Mouse (Mus musculus) frontal cortex, postnatal 14 days (tissue): ENCODE measurements around the gene Acot6.
A peak's percentile ranks its signal among the peaks of the same experiment; 100 is the strongest.
"Not testable (repeated sequence)": the region's sequence is repeated elsewhere in the genome, so short reads cannot be mapped to it uniquely, and the experiment has no call there.

Experiments used
- DNase-seq, 2 experiments: peaks; one replicate each; pipeline ENCODE4 v3.0.0; 2022; ENCODE audit warnings: low spot score in 2 of 2

Gene Acot6

DNA sequence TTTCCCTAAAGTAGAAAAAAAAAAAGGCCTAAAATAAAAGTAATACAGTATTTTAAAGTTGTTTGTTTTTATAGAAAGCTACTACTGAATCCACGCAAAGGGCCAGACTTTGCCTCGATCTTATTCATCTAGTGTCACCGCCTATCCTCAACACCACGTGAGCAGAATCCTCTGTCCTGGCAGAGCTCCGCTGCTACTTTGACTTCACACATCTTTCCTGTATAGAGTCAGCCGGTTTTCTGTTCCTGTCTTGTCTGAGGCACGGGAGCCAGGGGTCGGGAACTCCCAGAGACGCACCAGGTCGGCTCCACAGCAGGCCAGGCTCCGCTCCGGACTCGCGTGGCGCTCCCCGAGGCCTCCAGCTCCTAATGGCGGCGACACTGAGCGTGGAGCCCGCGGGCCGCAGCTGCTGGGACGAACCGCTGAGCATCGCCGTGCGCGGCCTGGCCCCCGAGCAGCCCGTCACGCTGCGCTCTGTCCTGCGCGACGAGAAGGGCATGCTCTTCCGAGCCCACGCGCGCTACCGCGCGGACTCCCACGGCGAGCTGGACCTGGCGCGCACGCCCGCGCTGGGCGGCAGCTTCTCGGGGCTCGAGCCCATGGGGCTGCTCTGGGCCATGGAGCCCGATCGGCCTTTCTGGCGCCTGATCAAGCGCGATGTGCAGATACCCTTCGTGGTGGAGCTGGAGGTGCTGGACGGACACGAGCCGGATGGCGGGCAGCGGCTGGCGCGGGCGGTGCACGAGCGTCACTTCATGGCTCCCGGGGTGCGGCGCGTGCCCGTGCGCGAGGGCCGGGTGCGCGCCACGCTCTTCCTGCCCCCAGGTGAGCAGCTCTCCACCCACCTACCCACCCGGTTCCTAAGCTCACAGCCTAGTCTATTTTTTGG is at the start of gene Acot6:
TSS of gene Acot6 (plus strand) at position 51 of the 889 bp plus-strand sequence.
- DNase-seq, result peak; percentile 13 to 14

DNA sequence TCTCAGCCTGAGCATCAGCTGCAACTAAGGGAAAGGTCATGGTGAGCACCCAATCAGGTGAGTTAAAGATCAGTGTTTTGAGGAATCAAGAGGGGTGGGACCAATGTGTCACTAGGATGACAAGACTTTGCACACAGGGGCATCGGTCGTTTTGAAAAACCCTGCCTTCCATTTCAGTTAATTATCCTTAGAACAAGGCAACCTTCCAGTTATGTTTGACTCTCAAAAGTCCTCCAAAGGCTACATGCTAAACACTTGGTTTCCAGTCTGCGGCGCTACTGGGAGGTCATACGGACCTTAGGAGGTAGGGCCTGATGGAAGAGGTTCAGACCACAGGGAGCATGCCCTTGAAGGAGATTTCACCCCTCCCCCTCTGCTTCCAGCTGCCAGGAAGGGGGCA is 49.7 kb upstream of the Acot6 start:
- not testable (repeated sequence) for DNase-seq

DNA sequence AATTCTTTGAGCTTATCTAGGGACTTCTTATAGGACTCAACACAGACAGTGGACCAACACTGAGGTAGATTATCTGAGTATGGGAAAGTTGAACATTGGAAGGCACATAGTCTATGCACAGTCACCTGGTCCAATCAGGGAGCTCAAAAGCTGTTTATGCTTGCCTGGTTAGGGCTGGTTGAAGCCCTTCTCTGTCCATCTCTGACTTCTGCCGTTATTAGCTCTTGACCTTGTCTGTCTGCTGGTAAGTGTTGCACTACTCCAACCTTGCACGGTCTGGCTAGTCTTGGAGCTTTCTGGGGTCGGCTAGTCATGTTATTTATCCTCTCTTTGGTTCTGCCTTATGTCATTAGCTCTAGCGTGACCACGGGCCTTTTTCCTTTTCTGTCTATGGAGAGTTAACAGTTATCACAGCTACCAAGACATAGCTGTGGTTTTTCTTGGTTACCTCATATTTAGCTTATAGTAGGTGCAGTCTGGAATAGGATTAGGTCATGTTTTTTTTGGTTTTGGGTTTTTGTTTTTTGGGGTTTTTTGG is 48.4 kb upstream of the Acot6 start, which contains the start of gene Acot3:
TSS of gene Acot3 (plus strand) at position 208 of the 538 bp plus-strand sequence.
- no peak for DNase-seq

DNA sequence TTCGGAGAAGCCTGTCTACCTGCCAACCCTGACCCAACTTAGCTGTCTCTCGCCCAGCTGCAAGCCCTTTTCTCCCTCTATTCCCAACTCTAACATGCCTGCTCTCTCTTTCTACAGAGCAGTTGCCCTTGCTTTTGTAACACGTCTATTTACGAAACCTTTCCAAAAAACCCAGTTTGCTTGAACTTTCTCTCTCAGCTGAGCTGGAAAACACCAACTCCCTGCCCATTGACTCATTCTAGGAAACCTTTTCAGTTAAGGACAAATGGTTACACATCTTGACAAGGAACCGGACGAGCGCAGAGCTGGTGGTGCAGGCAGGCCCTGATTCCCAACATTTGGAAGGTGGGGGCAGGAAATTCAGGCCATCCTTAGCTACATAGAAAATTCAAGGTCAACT is 47.8 kb upstream of the Acot6 start:
- DNase-seq, result no peak

DNA sequence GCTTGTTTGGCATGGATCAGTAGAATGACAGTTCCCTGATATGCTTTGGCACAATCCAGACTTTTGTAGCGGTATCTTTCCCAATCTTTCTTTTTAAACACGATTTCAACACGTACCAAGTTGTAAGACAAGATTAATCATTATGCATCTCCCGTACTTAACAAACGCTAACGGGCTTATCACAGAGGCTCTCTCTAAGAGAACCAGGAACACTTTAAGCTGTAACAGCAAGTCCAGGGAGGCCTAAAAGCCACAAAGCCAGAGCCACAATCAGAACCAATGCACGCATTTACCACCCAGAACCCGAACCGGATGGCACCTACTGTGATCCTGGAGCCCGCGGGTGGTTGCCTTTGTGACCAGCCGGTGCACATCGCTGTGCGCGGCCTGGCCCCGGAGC is 47.3 kb upstream of the Acot6 start:
- DNase-seq, result no peak

DNA sequence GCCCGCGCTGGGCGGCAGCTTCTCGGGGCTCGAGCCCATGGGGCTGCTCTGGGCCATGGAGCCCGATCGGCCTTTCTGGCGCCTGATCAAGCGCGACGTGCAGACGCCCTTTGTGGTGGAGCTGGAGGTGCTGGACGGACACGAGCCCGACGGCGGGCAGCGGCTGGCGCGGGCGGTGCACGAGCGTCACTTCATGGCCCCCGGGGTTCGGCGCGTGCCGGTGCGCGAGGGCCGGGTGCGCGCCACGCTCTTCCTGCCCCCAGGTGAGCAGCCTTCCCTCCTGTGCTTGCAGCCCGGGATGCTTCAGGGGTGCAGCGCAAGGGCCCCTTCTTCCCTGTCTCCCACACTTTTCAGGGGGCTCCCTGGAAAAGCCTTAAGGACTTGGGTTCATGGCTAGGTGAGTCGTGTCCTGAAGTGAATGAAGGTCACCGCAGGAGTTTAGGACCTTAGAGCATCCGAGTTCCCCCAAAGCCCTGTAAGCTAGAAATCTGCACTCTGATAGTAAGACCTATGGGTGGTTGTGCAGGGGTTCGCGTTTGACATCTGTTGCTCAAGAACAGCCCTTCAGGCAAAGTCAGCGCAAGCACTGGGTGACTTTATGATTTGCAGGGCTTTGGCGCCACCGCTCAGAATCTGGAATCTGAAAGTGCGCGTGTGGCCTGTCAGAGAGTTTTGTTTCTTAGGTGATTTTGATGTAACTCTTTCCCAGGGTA is 46.6 kb upstream of the Acot6 start:
- peak in 1 of 2 experiments; percentile 10 for DNase-seq

DNA sequence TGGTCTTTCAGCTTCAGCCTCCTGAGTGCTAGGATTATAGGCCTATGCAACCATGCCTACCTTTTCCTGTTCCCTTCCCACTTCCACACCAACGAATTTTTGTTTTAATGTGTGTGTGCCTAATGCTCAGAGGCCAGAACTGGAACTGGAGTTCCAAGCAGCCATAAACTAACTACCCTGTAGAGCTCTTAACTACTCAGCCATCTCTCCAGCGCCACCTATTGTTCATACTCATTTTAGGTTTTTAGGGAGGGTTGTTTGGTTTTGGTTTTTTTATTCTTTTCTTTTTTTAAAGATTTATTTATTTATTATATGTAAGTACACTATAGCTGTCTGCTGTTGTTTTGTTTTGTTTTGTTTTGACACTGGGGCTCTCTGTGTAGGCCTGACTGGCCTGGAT is 39.5 kb upstream of the Acot6 start:
- no peak for DNase-seq

DNA sequence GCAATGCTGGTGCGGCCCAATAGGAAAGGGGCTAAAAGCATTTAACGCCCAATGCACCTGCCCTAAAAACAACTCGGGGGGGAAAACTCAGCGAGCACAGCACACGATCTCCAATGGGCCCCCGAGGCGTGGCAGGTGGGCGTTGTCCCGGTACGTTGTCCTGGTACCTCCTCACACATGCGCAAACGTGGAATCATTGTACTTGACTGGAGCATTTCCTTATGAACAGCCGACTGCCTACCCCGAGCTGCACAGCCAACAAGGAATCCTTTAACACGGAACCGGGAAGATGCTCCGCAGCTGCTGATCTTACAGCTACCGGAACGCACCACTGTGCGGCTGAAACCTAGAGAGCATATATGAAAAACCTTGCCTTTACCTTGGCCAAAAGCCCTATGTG is 38.1 kb upstream of the Acot6 start:
- no peak for DNase-seq

DNA sequence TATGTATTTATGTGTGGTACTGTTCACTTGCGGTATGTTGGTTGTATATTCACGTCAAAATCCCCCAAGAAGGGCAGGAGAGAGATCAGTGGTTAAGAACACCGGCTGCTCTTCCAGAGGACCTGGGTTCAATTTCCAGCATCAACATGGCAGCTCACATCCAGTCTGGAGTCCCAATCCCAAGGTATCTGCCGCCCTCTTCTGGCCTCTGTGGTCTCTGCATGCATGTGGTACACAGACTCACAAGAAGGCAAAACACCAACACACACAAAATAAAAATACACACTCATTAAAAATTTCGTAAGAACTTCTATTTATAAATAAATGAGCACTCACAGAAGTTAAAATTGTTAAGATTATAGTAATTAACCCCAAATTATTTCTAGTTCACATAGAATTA is 37.2 kb upstream of the Acot6 start:
- DNase-seq, result no peak

DNA sequence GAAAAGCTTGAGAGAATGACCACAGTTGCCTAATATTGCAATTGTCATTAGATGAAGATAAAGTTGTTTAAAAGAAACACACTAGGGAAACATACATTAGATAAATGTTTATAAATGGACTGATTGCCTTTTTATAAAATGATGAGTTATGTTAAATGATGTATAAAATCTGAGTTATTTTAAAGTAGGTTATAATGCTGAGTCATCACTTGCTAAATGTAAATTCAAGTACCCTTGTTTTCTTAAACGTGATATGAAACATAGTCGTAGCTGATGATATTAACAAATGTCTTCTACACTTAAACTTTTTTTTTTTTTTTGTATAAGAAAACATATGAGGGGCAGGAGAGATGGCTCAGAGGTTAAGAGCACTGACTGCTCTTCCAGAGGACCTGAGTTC is 36.6 kb upstream of the Acot6 start:
- no peak for DNase-seq

DNA sequence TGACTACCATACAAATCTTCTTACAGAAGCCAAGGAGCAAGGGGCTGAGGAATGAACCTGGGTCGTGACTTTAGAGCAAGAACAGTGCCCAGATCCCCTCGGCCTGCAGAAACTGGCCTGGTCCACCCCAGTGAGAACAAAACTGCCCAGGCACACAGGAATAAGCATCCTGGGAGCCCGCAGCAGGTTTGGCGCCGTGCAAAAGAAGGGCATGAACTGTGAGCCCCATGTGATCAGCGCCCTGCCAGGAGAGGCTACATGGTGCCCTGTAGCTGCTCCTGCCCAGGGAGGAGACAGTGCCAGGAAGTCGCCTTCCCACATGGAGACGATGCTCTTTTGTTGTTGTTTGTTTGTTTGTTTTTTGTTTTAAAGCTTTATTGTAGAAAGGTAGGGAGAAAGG is 35.8 kb upstream of the Acot6 start:
- DNase-seq, result no peak

DNA sequence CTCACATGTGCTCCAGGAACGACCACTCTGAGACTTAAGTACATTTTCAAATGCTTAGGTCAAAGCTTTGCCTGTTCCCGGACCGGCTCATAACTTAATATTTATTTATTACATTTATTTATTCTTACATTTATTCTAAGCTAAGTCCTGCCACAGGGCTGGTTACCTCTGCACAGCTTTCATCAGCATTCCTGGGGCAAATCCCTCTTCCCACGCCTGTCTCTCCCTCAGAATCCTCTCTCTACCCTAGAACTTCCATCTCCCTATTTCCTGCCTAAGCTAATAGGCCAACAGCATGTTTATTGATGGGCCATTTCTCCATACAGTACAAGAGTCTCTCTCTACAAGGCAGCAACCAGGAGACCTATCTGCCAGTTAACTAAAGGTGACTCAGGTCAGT is 32.7 kb upstream of the Acot6 start:
- no peak for DNase-seq

DNA sequence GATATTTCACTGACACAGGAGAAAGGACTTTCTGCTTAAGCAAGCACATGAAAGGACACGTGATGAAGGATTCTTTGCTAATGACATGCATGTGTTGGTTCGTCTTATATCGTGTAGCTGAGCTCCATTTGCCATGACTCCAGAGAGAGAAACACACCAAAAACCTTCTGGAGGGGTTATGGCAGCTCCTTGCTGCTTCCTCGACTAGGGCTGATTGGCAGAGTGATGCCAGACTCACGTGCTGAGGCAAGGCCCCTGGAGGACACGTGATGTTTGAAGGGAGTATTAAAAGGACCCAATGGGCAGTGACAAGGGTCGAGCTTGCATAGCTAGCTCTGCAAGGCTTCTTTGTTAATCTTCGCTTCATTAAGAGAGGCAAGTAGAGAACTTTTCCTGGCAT is 32.2 kb upstream of the Acot6 start:
- DNase-seq, result no peak

DNA sequence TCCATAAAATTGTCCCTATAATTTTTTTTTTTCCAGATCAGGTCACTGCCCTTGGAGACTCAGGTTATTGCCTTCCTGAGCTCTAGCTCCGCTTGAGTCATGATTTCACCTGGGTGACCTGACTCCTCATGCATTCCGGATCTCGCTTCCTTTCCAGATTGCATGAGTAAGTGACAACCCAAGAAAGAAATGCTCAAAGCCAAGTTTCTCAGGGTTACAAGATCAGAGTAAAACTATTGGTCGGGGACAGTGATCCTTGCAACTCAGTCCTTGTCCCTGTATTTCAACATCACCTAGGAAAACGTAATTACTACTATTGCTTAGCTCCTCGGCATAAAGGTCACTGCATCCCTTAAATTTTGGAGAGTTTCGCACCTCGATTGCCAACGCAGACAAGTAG is 31.5 kb upstream of the Acot6 start, which contains the start of gene Acot5:
TSS of gene Acot5 (plus strand) at position 340 of the 400 bp plus-strand sequence.
- no peak for DNase-seq

DNA sequence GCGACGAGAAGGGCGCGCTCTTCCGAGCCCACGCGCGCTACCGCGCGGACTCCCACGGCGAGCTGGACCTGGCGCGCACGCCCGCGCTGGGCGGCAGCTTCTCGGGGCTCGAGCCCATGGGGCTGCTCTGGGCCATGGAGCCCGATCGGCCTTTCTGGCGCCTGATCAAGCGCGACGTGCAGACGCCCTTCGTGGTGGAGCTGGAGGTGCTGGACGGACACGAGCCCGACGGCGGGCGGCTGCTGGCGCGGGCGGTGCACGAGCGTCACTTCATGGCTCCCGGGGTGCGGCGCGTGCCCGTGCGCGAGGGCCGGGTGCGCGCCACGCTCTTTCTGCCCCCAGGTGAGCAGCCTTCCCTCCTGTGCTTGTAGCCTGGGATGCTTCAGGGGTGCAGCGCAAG is 30.9 kb upstream of the Acot6 start:
- DNase-seq, result peak; percentile 17 to 29

DNA sequence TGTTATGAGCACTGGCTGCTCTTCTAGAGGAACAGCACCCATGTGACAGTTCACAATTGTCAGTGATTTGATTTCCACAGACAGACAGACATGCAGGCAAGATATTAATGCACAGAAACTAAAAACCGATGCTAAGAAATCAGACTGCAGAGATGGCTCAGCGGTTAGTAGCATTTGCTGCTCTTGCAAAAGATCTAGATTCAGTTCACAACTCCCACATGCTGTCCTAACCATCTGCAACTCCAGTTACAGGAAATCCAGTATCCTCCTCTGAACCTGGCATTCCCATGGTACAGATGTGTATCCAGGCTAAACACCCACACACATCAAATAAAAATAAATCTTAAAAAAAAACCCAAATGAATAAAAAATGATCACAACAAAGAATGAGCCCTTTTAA is 28.8 kb upstream of the Acot6 start:
- no peak for DNase-seq

DNA sequence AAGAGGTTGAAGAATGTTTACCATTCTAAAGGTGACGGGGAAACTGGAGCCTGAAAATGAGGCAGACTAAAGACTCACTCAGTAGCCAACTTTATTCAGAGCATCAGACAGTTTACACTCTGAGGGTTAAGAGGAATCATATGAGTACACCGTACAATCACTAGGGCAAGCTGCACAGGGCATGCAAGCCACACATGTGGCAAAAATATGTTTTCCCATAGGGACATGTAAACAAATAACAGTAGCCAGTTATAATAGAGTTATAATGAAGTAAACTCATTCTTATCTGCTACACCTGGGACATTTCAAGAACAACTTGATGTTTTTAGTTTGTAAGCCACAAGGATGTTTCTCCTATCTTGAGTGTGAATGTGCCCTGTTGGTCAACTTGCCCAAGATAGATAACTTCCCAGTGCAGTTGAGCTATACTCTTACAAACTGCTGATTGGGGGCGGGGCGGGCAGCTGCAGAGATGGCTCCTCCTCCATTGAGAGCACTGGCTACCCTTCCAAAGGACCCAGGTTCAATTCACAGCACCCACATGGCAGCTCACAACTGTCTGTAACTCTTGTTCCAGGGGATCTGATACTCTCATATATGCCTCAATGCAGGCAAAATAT is 23.0 kb upstream of the Acot6 start:
- DNase-seq, result no peak

DNA sequence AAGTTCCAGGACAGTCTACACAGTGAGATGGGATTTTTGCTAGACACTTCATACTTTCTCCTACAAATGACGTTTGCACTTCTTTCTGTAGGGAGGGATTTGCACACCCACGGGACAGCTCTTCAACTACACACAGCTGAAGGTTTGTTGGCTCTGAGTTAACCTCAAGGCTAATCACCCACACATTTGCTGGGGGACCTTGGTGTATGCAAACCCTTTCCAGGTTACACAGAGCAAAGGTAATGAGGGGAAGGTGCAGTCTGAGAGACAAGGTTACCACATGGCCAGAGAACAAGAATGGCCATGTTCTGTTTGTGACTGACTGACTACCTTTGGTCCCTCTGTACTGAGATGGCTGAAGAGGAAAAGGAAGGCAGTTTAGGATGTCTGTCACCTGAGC is 16.6 kb upstream of the Acot6 start:
- DNase-seq, result no peak

DNA sequence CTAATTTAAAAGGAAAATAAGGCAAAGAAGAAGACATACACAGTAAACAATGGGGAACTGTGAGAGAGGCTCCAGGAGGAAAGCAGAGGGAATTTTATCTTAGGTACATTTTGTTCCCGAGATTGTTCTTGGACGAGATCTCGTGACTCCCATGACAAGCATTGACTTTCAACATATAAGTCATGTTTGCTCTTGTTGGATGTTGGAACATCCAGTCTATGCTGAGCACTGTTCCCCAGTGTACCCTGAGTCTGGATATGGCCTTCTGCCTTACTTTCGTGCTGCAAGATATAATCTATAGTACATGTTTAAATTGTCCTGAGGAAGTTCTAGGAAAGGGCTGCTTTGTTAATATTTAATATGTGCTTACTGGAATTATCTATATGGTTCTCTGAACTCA is 15.9 kb upstream of the Acot6 start:
- no peak for DNase-seq

DNA sequence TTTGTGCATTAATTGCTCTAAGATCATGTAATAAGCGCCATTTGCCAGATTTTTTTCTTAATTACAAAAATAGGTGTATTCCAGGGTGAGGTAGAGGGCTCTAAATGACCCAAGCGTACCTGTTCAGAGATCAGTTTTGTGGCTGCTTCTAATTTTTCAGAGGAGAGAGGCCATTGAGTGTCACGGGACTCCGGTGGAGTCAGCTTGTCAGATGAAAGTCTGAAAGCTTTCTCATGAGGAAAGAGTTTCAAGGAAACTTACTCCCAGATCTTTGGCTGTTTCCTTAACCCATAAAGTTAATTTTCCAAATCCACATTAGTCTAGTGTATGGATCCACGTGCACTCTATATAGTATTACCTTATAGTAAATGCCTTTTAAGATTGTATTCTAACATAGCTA is 5.8 kb upstream of the Acot6 start:
- not testable (repeated sequence) for DNase-seq

DNA sequence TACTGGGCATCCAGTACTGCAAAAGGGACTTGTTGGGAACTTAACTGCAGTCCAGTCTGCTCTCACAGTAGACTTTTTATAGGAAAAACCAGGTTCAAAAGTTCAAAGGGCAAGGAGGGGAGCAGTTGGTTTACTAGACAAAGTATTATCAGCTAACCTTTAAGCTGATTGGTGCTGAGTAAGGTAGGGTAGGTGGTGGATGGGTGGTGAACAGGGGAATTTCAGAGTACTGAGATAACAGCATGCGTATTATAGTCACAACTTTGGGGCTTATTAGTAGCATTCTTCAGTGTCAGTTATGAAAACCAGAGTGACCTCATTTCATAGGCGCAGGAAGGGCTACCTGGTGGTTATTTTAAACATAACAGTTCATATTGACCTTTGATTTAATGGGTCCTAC is 849 bp upstream of the Acot6 start:
- no peak for DNase-seq

DNA sequence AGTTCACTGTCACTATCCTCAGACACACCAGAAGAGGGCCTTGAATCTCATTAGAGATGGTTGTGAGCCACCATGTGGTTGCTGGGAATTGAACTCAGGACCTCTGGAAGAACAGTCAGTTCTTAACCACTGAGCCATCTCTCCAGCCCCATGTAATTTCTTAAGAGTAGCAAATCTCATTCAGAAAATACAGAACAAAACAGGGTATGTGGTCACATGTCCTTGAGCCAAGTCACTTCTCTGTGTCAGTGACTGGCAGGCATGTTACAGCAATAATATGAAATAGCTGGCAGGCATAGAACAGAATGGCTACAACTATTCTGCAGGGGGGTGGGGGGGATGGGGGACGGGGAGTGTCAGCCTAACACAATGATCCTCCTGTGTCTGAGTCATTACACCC is 383 bp upstream of the Acot6 start:
- DNase-seq, result no peak
